Mouse (Mus musculus): Measurements from ENCODE around the gene Sp3. TPM values are rescaled to one million over a fixed set of nuclear protein-coding genes. Genes with fewer than 3 reads are reported as not detected.

Gene Sp3
- polyA plus RNA-seq, 1 experiment from 2014 or later = 52.0 TPM

Small RNA genes lying within 50 kb of the gene (microRNA-seq; reads per million reads assigned to microRNA genes)
- not detected for gene Gm25960 (ENCODE audit: borderline number of aligned reads)

Other genes with a start within 250 kb of the Sp3 start
- not detected in 2 replicates for gene Gm11084, start 6.3 kb upstream of the Sp3 start, polyA plus RNA-seq (2015; fragmentation: Nextera tagmentation; extraction: Ambion mirVana)
- 90.7 and 91.1 TPM in 2 replicates for gene Ola1, start 238.5 kb upstream of the Sp3 start, polyA plus RNA-seq (2015; fragmentation: Nextera tagmentation; extraction: Ambion mirVana)